In the genomic region with DNA sequence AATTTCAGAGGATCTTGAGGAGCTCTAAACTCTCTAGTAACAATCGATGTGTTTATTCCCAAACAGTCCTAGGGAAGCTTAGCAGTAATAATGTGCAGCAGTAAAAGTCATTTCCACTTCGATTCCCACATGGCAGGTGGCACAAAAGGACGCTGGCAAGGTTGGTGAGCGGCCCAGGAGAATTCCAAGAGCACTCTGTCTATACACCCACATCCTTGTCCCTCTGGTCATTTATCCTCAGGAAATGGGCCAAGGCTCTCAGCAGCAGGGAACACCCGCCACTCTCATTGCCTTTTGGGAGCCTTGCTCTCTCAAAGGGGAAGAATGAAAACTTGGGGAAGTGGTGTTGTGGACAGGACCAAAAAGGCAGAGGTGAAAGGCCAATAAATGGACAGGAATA, we compare ENCODE assay signal across 23 mouse cellular contexts.
"Had no signal": no experiment of that assay in that cellular context is flagged by ENCODE, and none has a peak within 500 bp of the region (broad histone marks: within the 10 kb centered on the region; RNA-seq: fewer than 3 reads in every experiment).

No protein-coding gene starts in this region.

- H3K4me3 ChIP-seq: gastrocnemius, adult 2 months; heart, embryonic 10.5 days; heart, embryonic 12.5 days; hindbrain, embryonic 10.5 days; intestine, embryonic 15.5 days; layer of hippocampus, adult 2 months; limb, embryonic 10.5 days; limb, embryonic 12.5 days had no signal

- H3K36me3 ChIP-seq: heart, embryonic 10.5 days; heart, embryonic 12.5 days; hindbrain, embryonic 10.5 days; intestine, embryonic 15.5 days; limb, embryonic 10.5 days; limb, embryonic 12.5 days had no signal

- H3K9ac ChIP-seq: heart, embryonic 12.5 days; intestine, embryonic 15.5 days; limb, embryonic 12.5 days had no signal

- H3K27me3 ChIP-seq: heart, embryonic 12.5 days; intestine, embryonic 15.5 days; limb, embryonic 12.5 days had no signal

- DNase-seq: gastrocnemius, adult 2 months; gastrocnemius, postnatal 10 days; gastrocnemius, postnatal 25 days; heart, adult 18-20 months; heart, postnatal 10 days; heart, postnatal 4 days; kidney, adult 18-20 months; kidney, adult 8-10 months; kidney, postnatal 10 days; kidney, postnatal 25 days; kidney, postnatal 4 days; liver had no signal

- H3K27ac ChIP-seq: gastrocnemius, adult 2 months; heart, embryonic 10.5 days; hindbrain, embryonic 10.5 days; intestine, embryonic 15.5 days; layer of hippocampus, adult 2 months; limb, embryonic 10.5 days; limb, embryonic 12.5 days had no signal

- H3K4me2 ChIP-seq: heart, embryonic 12.5 days; intestine, embryonic 15.5 days; limb, embryonic 12.5 days; liver, embryonic 11.5 days had no signal

- H3K9me3 ChIP-seq: heart, embryonic 10.5 days; heart, embryonic 12.5 days; hindbrain, embryonic 10.5 days; intestine, embryonic 15.5 days; limb, embryonic 10.5 days; limb, embryonic 12.5 days had no signal

- ATAC-seq: forebrain, embryonic 16.5 days; inflammation-experienced regulatory T-cells, adult 6 months; intestine, embryonic 15.5 days; intestine, postnatal 0 days had no signal

- H3K4me1 ChIP-seq: heart, embryonic 10.5 days; heart, embryonic 12.5 days; hindbrain, embryonic 10.5 days; intestine, embryonic 15.5 days; limb, embryonic 10.5 days; limb, embryonic 12.5 days had no signal
